Mouse (Mus musculus): Measurements from ENCODE around the gene Dgkg. TPM values are rescaled to one million over a fixed set of nuclear protein-coding genes. Genes with fewer than 3 reads are reported as not detected.

Dgkg gene
- polyA plus RNA-seq, 1 experiment from 2014 or later, result 0.76 TPM

DNA sequence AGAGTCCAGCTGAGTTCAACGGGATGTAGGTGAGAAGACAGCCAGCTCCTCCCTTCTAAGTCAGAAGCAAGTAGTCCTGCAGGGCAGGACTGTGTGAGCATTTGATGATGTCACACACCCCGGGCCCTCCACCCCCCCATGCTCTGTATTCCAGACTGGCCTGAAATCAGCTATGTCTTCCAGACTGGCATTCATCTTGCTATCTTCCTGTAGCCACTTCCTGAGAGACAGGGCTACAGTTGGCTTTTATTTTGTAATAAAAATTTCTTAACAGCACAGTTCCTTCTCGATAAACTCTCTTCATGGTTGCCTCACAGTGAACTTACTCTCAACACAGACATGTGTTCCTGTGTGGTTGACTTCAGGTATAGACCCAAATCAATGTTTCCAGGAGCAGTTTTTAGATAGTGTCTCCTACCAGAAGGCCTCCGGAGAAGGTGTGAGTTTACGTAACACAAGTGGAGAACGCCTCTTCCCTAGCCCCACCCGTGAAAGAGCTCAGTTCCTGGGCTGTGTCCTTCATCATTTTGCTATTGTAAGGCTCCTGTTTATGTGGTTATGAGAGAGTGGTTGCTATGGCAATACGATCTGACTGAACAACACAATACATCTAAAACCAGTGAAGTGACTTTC is 38.5 kb downstream of the Dgkg start:
- 84% methylated on average over 8 of the region's 8 CpGs for WGBS
- no peak for ATAC-seq (ENCODE audit: low FRiP score, low TSS enrichment)
- DNase-seq, result peak; percentile 12

DNA sequence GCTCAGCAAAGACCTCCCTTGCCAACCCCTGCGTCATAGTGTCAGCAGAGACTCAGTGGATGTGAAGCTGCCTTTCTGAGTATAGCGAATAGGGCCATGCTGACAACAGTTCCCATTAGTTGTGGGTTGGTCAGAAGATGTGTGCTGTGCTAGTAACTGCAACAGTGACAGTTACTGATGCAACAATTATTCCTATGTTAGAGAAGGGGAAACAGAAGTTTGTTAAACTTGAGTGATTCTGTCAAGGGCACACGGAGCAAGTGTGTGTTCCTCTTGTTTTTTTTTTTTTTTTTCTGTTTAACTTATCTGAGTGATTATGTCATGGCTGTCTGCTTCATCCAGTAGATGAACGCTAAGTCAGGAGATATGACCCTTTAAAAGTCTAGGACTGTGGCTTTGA is 41.2 kb downstream of the Dgkg start:
- Histone ChIP-seq H3K27ac (replicated peaks; ENCODE audit: low read depth, low read length) (no peak overlapping the region), H3K9ac (replicated peaks; ENCODE audit: low read length) (no peak overlapping the region), H3K27me3 (ENCODE audit: control insufficient read depth, insufficient read depth, low read length) (no peaks in the 10 kb centered on the region), H3K36me3 (ENCODE audit: control insufficient read depth, insufficient read depth, low read length) (no peaks in the 10 kb centered on the region), H3K9me3 (ENCODE audit: control insufficient read depth, low read length) (no peaks in the 10 kb centered on the region), H3K4me2 (ENCODE audit: low read length) (no peak overlapping the region), H3K4me3 (replicated peaks; ENCODE audit: low read depth, low read length) (no peak overlapping the region), H3K4me1 (ENCODE audit: control insufficient read depth, insufficient read depth, low read length) (no peaks in the 10 kb centered on the region)
- DNase-seq, result no peak
- WGBS, result 91% methylated on average over 4 of the region's 4 CpGs
- no peak for ATAC-seq (ENCODE audit: low FRiP score, low TSS enrichment)

More for the DNA sequence above, 38.5 kb downstream of the Dgkg start:
- Histone ChIP-seq H3K4me1 (ENCODE audit: control insufficient read depth, insufficient read depth, low read length) (no peaks in the 10 kb centered on the region), H3K27me3 (ENCODE audit: control insufficient read depth, insufficient read depth, low read length) (no peaks in the 10 kb centered on the region), H3K4me2 (ENCODE audit: low read length) (no peak overlapping the region), H3K9me3 (ENCODE audit: control insufficient read depth, low read length) (no peaks in the 10 kb centered on the region), H3K36me3 (ENCODE audit: control insufficient read depth, insufficient read depth, low read length) (no peaks in the 10 kb centered on the region), H3K4me3 (replicated peaks; ENCODE audit: low read depth, low read length) (no peak overlapping the region), H3K9ac (replicated peaks; ENCODE audit: low read length) (no peak overlapping the region), H3K27ac (replicated peaks; ENCODE audit: low read depth, low read length) (no peak overlapping the region)

DNA sequence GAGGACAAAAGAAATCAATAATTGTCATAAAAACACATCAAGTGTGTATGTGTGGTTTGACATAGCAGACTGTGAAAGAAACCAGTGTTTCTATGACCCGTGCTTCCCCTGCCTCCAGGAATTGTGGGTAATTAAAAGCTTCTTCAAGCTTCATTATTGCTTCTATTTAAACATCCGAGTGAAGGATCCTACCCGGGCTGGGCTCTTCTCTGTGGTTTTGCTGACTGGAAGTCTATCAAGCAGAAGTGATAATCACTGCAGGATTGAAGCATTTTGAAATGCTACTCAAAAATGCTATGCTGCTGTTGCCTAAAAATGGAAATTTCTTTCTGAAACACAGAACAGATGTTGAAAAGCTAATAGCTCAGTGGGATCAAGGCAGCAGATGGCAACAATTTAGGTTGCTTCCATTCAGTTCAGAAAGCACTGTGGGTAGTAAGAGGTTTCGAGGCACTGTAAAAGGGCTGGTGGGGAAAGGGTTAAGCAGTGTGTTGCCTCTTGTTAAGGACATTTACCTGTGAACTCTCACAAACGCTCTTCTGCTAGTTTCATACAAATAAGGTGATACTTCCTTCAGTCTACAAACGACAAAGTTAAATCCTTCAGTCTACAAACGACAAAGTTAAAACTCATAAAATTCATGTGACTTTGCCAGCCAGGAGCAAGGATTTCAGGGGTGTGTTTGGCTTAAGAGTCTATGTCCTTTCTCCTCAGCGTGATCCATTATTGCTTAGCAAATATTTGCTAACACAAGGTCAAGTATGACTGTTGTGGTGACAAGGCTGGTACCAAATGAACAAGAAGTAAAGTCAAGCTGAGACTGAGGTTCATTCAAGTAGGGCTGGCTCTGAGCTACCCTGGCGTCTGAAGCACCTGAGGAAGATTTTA is 43.6 kb downstream of the Dgkg start:
- Histone ChIP-seq H3K27me3 (ENCODE audit: control insufficient read depth, insufficient read depth, low read length) (no peaks in the 10 kb centered on the region), H3K4me3 (replicated peaks; ENCODE audit: low read depth, low read length) (no peak overlapping the region), H3K27ac (replicated peaks; ENCODE audit: low read depth, low read length) (no peak overlapping the region), H3K36me3 (ENCODE audit: control insufficient read depth, insufficient read depth, low read length) (no peaks in the 10 kb centered on the region), H3K9ac (replicated peaks; ENCODE audit: low read length) (no peak overlapping the region), H3K4me2 (ENCODE audit: low read length) (no peak overlapping the region), H3K9me3 (ENCODE audit: control insufficient read depth, low read length) (no peaks in the 10 kb centered on the region), H3K4me1 (ENCODE audit: control insufficient read depth, insufficient read depth, low read length) (no peaks in the 10 kb centered on the region)
- WGBS, result 75% methylated on average over 9 of the region's 9 CpGs
- DNase-seq (no peak), ATAC-seq (ENCODE audit: low FRiP score, low TSS enrichment) (no peak)

DNA sequence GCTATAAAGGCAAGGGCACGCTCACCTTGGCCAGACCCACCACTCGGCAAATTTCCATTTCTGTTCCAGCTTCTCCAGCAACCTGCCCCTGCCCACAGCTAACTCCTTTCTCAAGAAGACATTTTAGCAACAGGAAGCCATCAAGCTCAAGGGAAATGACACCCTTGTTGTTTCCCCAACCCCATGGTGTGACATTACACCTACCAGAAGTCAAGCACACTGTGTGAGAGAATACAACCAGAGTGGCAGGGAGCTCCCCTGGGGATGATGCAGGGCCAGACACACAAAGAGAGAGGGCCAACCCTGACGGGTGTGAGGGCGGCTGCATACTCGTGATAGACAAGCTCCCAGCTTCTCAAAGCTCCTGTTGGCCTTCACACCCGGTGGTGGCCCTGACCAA is 49.0 kb downstream of the Dgkg start:
- Histone ChIP-seq H3K9ac (replicated peaks; ENCODE audit: low read length) (no peak overlapping the region), H3K4me3 (replicated peaks; ENCODE audit: low read depth, low read length) (no peak overlapping the region), H3K9me3 (ENCODE audit: control insufficient read depth, low read length) (no peaks in the 10 kb centered on the region), H3K4me1 (ENCODE audit: control insufficient read depth, insufficient read depth, low read length) (no peaks in the 10 kb centered on the region), H3K27me3 (ENCODE audit: control insufficient read depth, insufficient read depth, low read length) (no peaks in the 10 kb centered on the region), H3K4me2 (ENCODE audit: low read length) (no peak overlapping the region), H3K27ac (replicated peaks; ENCODE audit: low read depth, low read length) (no peak overlapping the region), H3K36me3 (ENCODE audit: control insufficient read depth, insufficient read depth, low read length) (no peaks in the 10 kb centered on the region)
- no peak for DNase-seq
- WGBS, result 36% methylated on average over 6 of the region's 6 CpGs
- no peak for ATAC-seq (ENCODE audit: low FRiP score, low TSS enrichment)

DNA sequence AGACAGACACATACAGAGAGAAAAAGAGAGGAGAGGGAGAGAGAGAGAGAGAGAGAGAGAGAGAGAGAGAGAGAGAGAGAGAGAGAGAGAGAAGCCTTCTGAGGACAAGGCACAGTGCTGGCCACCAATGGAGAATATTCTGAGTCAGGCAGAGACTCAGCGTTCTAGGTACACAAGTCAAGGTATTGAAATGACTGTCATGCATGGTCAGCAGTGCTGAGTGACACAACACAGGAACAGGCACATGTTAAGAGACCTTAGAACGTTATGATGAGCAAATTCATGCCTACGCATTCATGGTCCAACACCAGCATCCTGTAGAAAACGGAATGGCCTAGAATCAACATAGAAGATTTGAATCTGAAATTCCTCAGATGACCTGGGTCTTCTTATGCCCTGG is 50.0 kb downstream of the Dgkg start:
- Histone ChIP-seq H3K9me3 (ENCODE audit: control insufficient read depth, low read length) (no peaks in the 10 kb centered on the region), H3K4me3 (replicated peaks; ENCODE audit: low read depth, low read length) (no peak overlapping the region), H3K9ac (replicated peaks; ENCODE audit: low read length) (no peak overlapping the region), H3K27ac (replicated peaks; ENCODE audit: low read depth, low read length) (no peak overlapping the region), H3K4me1 (ENCODE audit: control insufficient read depth, insufficient read depth, low read length) (no peaks in the 10 kb centered on the region), H3K36me3 (ENCODE audit: control insufficient read depth, insufficient read depth, low read length) (no peaks in the 10 kb centered on the region), H3K4me2 (ENCODE audit: low read length) (no peak overlapping the region), H3K27me3 (ENCODE audit: control insufficient read depth, insufficient read depth, low read length) (no peaks in the 10 kb centered on the region)
- no peak for ATAC-seq (ENCODE audit: low FRiP score, low TSS enrichment)
- WGBS, result 93% methylated on average over 4 of the region's 4 CpGs
- no peak for DNase-seq

DNA sequence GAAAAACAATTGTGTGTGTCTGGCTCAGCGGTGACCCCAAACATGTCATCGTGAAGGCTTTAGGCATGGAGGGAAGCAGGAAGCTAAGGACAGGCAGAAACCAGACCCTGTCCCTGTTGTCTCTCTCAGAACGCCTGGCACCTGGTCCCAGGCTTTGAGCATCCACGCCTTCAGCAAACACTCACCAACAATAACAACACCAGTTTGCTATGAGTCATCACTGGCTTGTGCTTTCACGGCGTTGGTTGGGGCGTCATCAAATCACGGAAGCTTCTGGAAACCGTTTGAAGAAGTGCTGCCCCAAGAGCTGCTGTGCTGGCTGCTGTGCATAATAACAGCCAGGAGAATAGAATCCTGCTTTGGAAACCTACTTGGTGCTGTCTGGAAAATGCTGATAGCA is 54.6 kb downstream of the Dgkg start:
- no peaks in the 10 kb centered on the region for H3K36me3 ChIP-seq (ENCODE audit: control insufficient read depth, insufficient read depth, low read length)
- 89% methylated on average over 9 of the region's 9 CpGs for WGBS
- no peak overlapping the region for H3K4me3 ChIP-seq (replicated peaks; ENCODE audit: low read depth, low read length)
- H3K9ac ChIP-seq (replicated peaks; ENCODE audit: low read length), result no peak overlapping the region
- no peak overlapping the region for H3K4me2 ChIP-seq (ENCODE audit: low read length)
- H3K4me1 ChIP-seq (ENCODE audit: control insufficient read depth, insufficient read depth, low read length), result no peaks in the 10 kb centered on the region
- H3K9me3 ChIP-seq (ENCODE audit: control insufficient read depth, low read length), result no peaks in the 10 kb centered on the region
- H3K27ac ChIP-seq (replicated peaks; ENCODE audit: low read depth, low read length), result no peak overlapping the region
- DNase-seq, result no peak
- no peaks in the 10 kb centered on the region for H3K27me3 ChIP-seq (ENCODE audit: control insufficient read depth, insufficient read depth, low read length)
- no peak for ATAC-seq (ENCODE audit: low FRiP score, low TSS enrichment)

DNA sequence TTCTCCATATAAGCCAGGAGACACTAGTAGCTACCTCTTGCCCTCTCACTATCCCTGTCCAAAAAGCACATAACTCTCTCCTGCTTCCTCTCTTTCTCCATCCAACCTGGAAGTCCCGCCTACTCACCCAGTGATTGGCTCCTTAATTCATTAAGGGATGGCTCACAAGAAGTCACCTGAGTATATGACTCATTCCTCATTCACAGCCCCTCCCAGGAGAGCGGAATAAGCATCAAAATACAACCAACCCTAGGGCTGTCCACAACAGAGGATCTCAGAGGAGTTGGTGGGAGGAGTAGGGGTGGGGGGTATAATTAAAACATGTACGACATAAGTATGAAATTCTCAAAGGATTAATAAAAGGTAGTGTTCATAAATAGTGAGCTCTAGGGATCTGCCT is 55.3 kb downstream of the Dgkg start:
- Histone ChIP-seq H3K27ac (replicated peaks; ENCODE audit: low read depth, low read length) (no peak overlapping the region), H3K27me3 (ENCODE audit: control insufficient read depth, insufficient read depth, low read length) (no peaks in the 10 kb centered on the region), H3K36me3 (ENCODE audit: control insufficient read depth, insufficient read depth, low read length) (no peaks in the 10 kb centered on the region), H3K4me1 (ENCODE audit: control insufficient read depth, insufficient read depth, low read length) (no peaks in the 10 kb centered on the region), H3K4me2 (ENCODE audit: low read length) (no peak overlapping the region), H3K9ac (replicated peaks; ENCODE audit: low read length) (no peak overlapping the region), H3K4me3 (replicated peaks; ENCODE audit: low read depth, low read length) (no peak overlapping the region), H3K9me3 (ENCODE audit: control insufficient read depth, low read length) (no peaks in the 10 kb centered on the region)
- ATAC-seq (ENCODE audit: low FRiP score, low TSS enrichment) (no peak), DNase-seq (no peak)
- WGBS, result 86% methylated on average over 3 of the region's 3 CpGs

DNA sequence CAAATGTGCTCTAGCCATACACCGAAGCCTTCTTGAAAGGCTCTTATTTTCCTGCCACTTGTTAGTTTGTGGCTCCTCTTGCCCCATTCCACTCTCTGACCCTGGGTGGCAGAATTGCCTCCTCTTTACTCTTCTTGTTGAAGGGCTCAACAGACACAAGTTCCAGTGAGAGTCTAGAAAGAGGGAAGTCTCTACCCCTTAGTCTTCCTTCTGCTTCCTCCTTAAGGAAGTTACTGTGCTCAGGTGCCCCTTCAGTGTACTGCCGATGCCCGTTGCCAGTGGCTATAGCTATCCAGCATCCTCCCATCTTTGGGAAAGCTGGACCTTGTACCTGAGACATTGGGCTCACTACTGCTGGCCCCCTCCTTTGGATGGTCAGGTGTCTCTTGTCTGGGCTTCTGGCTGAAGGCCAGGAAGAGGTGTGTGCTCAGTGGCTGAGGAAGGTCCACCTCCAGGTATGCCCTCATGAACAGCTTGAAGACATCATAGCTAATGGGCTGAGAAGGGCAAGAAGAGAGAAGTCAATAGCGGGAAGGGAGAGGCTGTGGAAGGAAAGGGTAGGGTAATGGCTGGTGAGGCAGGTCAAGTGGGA is 56.8 kb downstream of the Dgkg start:
- no peak for ATAC-seq (ENCODE audit: low FRiP score, low TSS enrichment)
- Histone ChIP-seq H3K36me3 (ENCODE audit: control insufficient read depth, insufficient read depth, low read length) (no peaks in the 10 kb centered on the region), H3K9ac (replicated peaks; ENCODE audit: low read length) (no peak overlapping the region), H3K27ac (replicated peaks; ENCODE audit: low read depth, low read length) (no peak overlapping the region), H3K9me3 (ENCODE audit: control insufficient read depth, low read length) (no peaks in the 10 kb centered on the region), H3K4me2 (ENCODE audit: low read length) (no peak overlapping the region), H3K4me3 (replicated peaks; ENCODE audit: low read depth, low read length) (no peak overlapping the region), H3K27me3 (ENCODE audit: control insufficient read depth, insufficient read depth, low read length) (no peaks in the 10 kb centered on the region), H3K4me1 (ENCODE audit: control insufficient read depth, insufficient read depth, low read length) (no peaks in the 10 kb centered on the region)
- 91% methylated on average over 4 of the region's 4 CpGs for WGBS
- DNase-seq, result no peak
